Mouse (Mus musculus) MN1 (cell line): ENCODE measurements around the gene Magi2.

Source experiments
- DNase-seq: peaks from one replicate; pipeline ENCODE4 v3.0.0-alpha.2; 2016; ENCODE audit warnings: low spot score

Gene Magi2

GRCm38 (mm10) chr5:19951102-19951501 is 724.3 kb downstream of the Magi2 start:
- no peak for DNase-seq

- no peak for DNase-seq
Measured at GRCm38 (mm10) chr5:19964113-19964512, 737.3 kb downstream of the Magi2 start.

- no peak for DNase-seq
Measured at GRCm38 (mm10) chr5:19972736-19973135, 745.9 kb downstream of the Magi2 start.

GRCm38 (mm10) chr5:19973852-19974251 is 747.0 kb downstream of the Magi2 start:
- no peak for DNase-seq

- no peak for DNase-seq
Measured at GRCm38 (mm10) chr5:19981518-19981917, 754.7 kb downstream of the Magi2 start.

GRCm38 (mm10) chr5:19982031-19982430 is 755.2 kb downstream of the Magi2 start:
- DNase-seq, result no peak

- DNase-seq, result no peak
Measured at GRCm38 (mm10) chr5:19999486-19999885, 772.6 kb downstream of the Magi2 start.

- no peak for DNase-seq
Measured at GRCm38 (mm10) chr5:19999912-20000311, 773.1 kb downstream of the Magi2 start.

GRCm38 (mm10) chr5:20006616-20007015 is 779.8 kb downstream of the Magi2 start:
- no peak for DNase-seq

GRCm38 (mm10) chr5:20007246-20007645 is 780.4 kb downstream of the Magi2 start:
- no peak for DNase-seq

GRCm38 (mm10) chr5:20010210-20010609 is 783.4 kb downstream of the Magi2 start:
- DNase-seq, result no peak

- no peak for DNase-seq
Measured at GRCm38 (mm10) chr5:20018063-20018462, 791.2 kb downstream of the Magi2 start.

GRCm38 (mm10) chr5:20046649-20047048 is 819.8 kb downstream of the Magi2 start:
- DNase-seq, result no peak

GRCm38 (mm10) chr5:20048386-20048785 is 821.5 kb downstream of the Magi2 start:
- no peak for DNase-seq

- no peak for DNase-seq
Measured at GRCm38 (mm10) chr5:20050284-20050683, 823.4 kb downstream of the Magi2 start.

GRCm38 (mm10) chr5:20055000-20055399 is 828.2 kb downstream of the Magi2 start:
- DNase-seq, result no peak

GRCm38 (mm10) chr5:20056074-20056842 is 829.4 kb downstream of the Magi2 start:
- no peak for DNase-seq

GRCm38 (mm10) chr5:20056856-20057255 is 830.0 kb downstream of the Magi2 start:
- DNase-seq, result no peak

GRCm38 (mm10) chr5:20062011-20062410 is 835.2 kb downstream of the Magi2 start:
- DNase-seq, result no peak

- DNase-seq, result no peak
Measured at GRCm38 (mm10) chr5:20065081-20065480, 838.2 kb downstream of the Magi2 start.

- no peak for DNase-seq
Measured at GRCm38 (mm10) chr5:20068496-20068895, 841.7 kb downstream of the Magi2 start.

- no peak for DNase-seq
Measured at GRCm38 (mm10) chr5:20068921-20069486, 842.2 kb downstream of the Magi2 start.

- no peak for DNase-seq
Measured at GRCm38 (mm10) chr5:20074101-20074500, 847.3 kb downstream of the Magi2 start.

GRCm38 (mm10) chr5:20074867-20075266 is 848.0 kb downstream of the Magi2 start:
- no peak for DNase-seq
